Comparison of ENCODE assay signal across 8 mouse cellular contexts in the genomic region with DNA sequence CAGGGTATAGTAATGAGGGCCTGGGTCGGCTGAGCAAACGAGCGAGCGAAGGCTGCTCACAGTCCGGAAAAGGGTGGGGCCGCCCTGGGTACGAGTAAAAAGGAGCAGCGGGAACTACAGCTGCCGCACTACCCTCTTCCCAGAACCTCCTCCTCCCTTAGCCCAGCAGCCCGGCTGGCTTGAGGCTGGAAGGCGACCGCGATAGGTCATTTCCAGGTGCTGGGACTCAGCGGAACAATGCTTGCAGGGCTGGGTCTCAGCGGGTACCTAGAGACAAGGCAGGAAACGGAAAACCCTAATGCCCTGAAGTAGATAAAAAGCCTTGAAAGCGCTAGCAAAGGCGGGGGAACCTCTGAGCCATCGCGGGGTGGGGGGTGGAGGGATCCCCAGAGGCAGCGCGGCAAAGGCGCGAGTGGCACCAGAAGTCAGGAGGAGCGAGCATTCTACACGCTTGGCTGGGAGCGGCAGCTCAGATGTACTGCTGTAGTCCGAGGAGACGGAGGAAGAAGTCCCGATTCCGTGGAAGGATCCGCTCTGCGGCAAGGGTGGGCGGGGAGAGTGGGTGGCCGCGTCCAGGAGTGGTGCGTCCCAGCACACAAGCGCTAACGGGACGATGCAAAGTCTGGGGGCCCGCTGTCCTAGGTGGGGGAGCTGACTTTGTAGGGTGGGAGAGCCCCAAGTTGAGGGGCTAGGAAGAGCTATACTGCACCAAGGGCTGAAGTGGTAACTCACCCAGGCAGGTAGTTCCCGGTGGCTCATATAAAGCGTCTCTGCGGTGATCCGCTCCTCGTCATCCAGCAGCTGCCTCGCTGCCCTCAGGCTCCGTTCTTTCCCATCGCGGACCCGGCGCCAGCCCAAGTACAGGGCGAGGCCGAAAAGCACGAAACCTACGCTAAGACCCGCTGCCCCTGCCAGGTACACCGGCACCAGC. TPM values are rescaled to one million over a fixed set of nuclear protein-coding genes. Genes with fewer than 3 reads are reported as not detected.
DNase-seq lines count a peak whose midpoint lies in the region; ATAC-seq and TF ChIP-seq lines count a peak whose summit lies in the region.

No protein-coding gene starts in this region.

- H3K27ac ChIP-seq in forebrain, embryonic 13.5 days: no peak overlapping the region
- peak overlapping the region; percentile 35 for H3K27ac ChIP-seq in hindbrain, embryonic 12.5 days
- peak overlapping the region; percentile 82 for H3K27ac ChIP-seq in limb, embryonic 13.5 days
- peak overlapping the region; percentile 44 for H3K27ac ChIP-seq in midbrain, embryonic 13.5 days
- H3K27ac ChIP-seq in spleen, adult 2 months (ENCODE audit: insufficient read depth, low read length): peak overlapping the region; percentile 97

- peak overlapping the region; percentile 64 for H3K4me3 ChIP-seq in forebrain, embryonic 13.5 days
- peak overlapping the region; percentile 59 for H3K4me3 ChIP-seq in hindbrain, embryonic 12.5 days
- peak overlapping the region; percentile 82 for H3K4me3 ChIP-seq in limb, embryonic 13.5 days
- H3K4me3 ChIP-seq in midbrain, embryonic 13.5 days (replicated peaks): peak overlapping the region; percentile 69
- H3K4me3 ChIP-seq in spleen, adult 2 months (ENCODE audit: extremely low read depth, insufficient read depth, insufficient read length): peak overlapping the region; percentile 77

- H3K36me3 ChIP-seq in forebrain, embryonic 13.5 days (ENCODE audit: poor library complexity, severe bottlenecking): no peaks in the 10 kb centered on the region
- 0 out of 2 replicates have a peak, but pooled peaks cover 12% of the 10 kb centered on the region for H3K36me3 ChIP-seq in hindbrain, embryonic 12.5 days
- H3K36me3 ChIP-seq in limb, embryonic 13.5 days: peaks cover 22% of the 10 kb centered on the region
- peaks cover 9% of the 10 kb centered on the region for H3K36me3 ChIP-seq in midbrain, embryonic 13.5 days
- H3K36me3 ChIP-seq in spleen, adult 2 months (ENCODE audit: control insufficient read depth, insufficient read depth, low read length): peaks cover 23% of the 10 kb centered on the region

- WGBS in forebrain, embryonic 13.5 days: under 1% methylated on average over 58 of the region's 58 CpGs
- WGBS in hindbrain, embryonic 12.5 days: under 1% methylated on average over 58 of the region's 58 CpGs
- WGBS in limb, embryonic 13.5 days: under 1% methylated on average over 58 of the region's 58 CpGs
- under 1% methylated on average over 58 of the region's 58 CpGs for WGBS in midbrain, embryonic 13.5 days
- under 1% methylated on average over 58 of the region's 58 CpGs for WGBS in spleen, adult 2 months

- peak; percentile 53 for TF ChIP-seq POLR2A in spleen, adult 2 months (IDR thresholded peaks at IDR 0.05; ENCODE audit: low read depth, low read length)

- H3K9ac ChIP-seq in forebrain, embryonic 13.5 days: peak overlapping the region; percentile 69
- H3K9ac ChIP-seq in hindbrain, embryonic 12.5 days: peak overlapping the region; percentile 66
- H3K9ac ChIP-seq in limb, embryonic 13.5 days: peak overlapping the region; percentile 81
- H3K9ac ChIP-seq in midbrain, embryonic 13.5 days (replicated peaks): peak overlapping the region; percentile 74

- H3K4me2 ChIP-seq in forebrain, embryonic 13.5 days: peak overlapping the region; percentile 98
- H3K4me2 ChIP-seq in hindbrain, embryonic 12.5 days (replicated peaks): peak overlapping the region; percentile 83
- H3K4me2 ChIP-seq in limb, embryonic 13.5 days (replicated peaks): peak overlapping the region; percentile 99
- peak overlapping the region; percentile 100 for H3K4me2 ChIP-seq in midbrain, embryonic 13.5 days (replicated peaks)

- H3K27me3 ChIP-seq in forebrain, embryonic 13.5 days: peaks cover 53% of the 10 kb centered on the region
- peaks cover 35% of the 10 kb centered on the region for H3K27me3 ChIP-seq in hindbrain, embryonic 12.5 days
- H3K27me3 ChIP-seq in limb, embryonic 13.5 days: peaks cover 32% of the 10 kb centered on the region
- H3K27me3 ChIP-seq in midbrain, embryonic 13.5 days: peaks cover 36% of the 10 kb centered on the region
- no peaks in the 10 kb centered on the region for H3K27me3 ChIP-seq in spleen, adult 2 months (ENCODE audit: control insufficient read depth, insufficient read depth, low read length)

- TF ChIP-seq CTCF in spleen, adult 2 months (IDR thresholded peaks at IDR 0.05; ENCODE audit: extremely low read depth, insufficient read depth, insufficient read length, insufficient replicate concordance): no peak

- no peak for DNase-seq in frontal cortex, postnatal 25 days (ENCODE audit: low spot score in 2 of 2)
- peak; percentile 65 to 74 for DNase-seq in spleen, adult 2 months (ENCODE audit: low read depth in 1 of 2, low spot score in 2 of 2)

- H3K9me3 ChIP-seq in forebrain, embryonic 13.5 days (replicated peaks): no peaks in the 10 kb centered on the region
- H3K9me3 ChIP-seq in hindbrain, embryonic 12.5 days (replicated peaks): no peaks in the 10 kb centered on the region
- H3K9me3 ChIP-seq in limb, embryonic 13.5 days: no peaks in the 10 kb centered on the region
- H3K9me3 ChIP-seq in midbrain, embryonic 13.5 days: no peaks in the 10 kb centered on the region

- ATAC-seq in frontal cortex, adult (ENCODE audit: low TSS enrichment): peak; percentile 41; the same call in 1 of the 2 replicates
- 0 out of 2 replicates have a peak, but pooled peaks have one; percentile 20 for ATAC-seq in cerebellum, adult (ENCODE audit: insufficient number of reproducible peaks, low FRiP score, low TSS enrichment)
- peak; percentile 52 for ATAC-seq in forebrain, embryonic 13.5 days
- ATAC-seq in hindbrain, embryonic 12.5 days (ENCODE audit: low FRiP score): peak; percentile 45
- ATAC-seq in limb, embryonic 13.5 days (ENCODE audit: low FRiP score, low read depth): peak; percentile 7; the same call in 1 of the 2 replicates
- peak; percentile 72 for ATAC-seq in midbrain, embryonic 13.5 days

- H3K4me1 ChIP-seq in forebrain, embryonic 13.5 days: peaks cover 24% of the 10 kb centered on the region
- H3K4me1 ChIP-seq in hindbrain, embryonic 12.5 days: peaks cover 17% of the 10 kb centered on the region
- peaks cover 17% of the 10 kb centered on the region for H3K4me1 ChIP-seq in limb, embryonic 13.5 days
- peaks cover 27% of the 10 kb centered on the region for H3K4me1 ChIP-seq in midbrain, embryonic 13.5 days (replicated peaks)
- H3K4me1 ChIP-seq in spleen, adult 2 months (ENCODE audit: control insufficient read depth, insufficient read depth, insufficient read length): no peaks in the 10 kb centered on the region

RNA-seq across cellular contexts. Expression of gene Esyt1, which starts 0.7 kb away (rescaled TPM):
- polyA plus RNA-seq in forebrain, embryonic 13.5 days (2015; fragmentation: Nextera tagmentation; extraction: Ambion mirVana): 7.0 and 7.7 TPM in 2 replicates
- 28.9 and 30.9 TPM in 2 replicates for polyA plus RNA-seq in hindbrain, embryonic 12.5 days (2016; fragmentation: Nextera tagmentation; extraction: Ambion mirVana)
- polyA plus RNA-seq in limb, embryonic 13.5 days (2015; fragmentation: Nextera tagmentation; extraction: Ambion mirVana): 24.0 and 28.0 TPM in 2 replicates
- polyA plus RNA-seq in midbrain, embryonic 13.5 days (2015; fragmentation: Nextera tagmentation; extraction: Ambion mirVana): 11.6 and 13.7 TPM in 2 replicates
- polyA plus RNA-seq in spleen, adult 2 months (2012; rRNA removed): 121 and 148 TPM in 2 replicates

RNA-seq across cellular contexts. Expression of gene Zc3h10, which starts 22.6 kb away (rescaled TPM):
- polyA plus RNA-seq in forebrain, embryonic 13.5 days (2015; fragmentation: Nextera tagmentation; extraction: Ambion mirVana): 18.3 and 19.4 TPM in 2 replicates
- polyA plus RNA-seq in hindbrain, embryonic 12.5 days (2016; fragmentation: Nextera tagmentation; extraction: Ambion mirVana): 20.8 TPM in 2 replicates
- polyA plus RNA-seq in limb, embryonic 13.5 days (2015; fragmentation: Nextera tagmentation; extraction: Ambion mirVana): 16.4 and 17.3 TPM in 2 replicates
- 23.3 and 24.2 TPM in 2 replicates for polyA plus RNA-seq in midbrain, embryonic 13.5 days (2015; fragmentation: Nextera tagmentation; extraction: Ambion mirVana)
- 17.4 and 19.9 TPM in 2 replicates for polyA plus RNA-seq in spleen, adult 2 months (2012; rRNA removed)

RNA-seq across cellular contexts. Expression of gene Rpl41, which starts 24.1 kb away (rescaled TPM):
- 2,951 and 3,131 TPM in 2 replicates for polyA plus RNA-seq in forebrain, embryonic 13.5 days (2015; fragmentation: Nextera tagmentation; extraction: Ambion mirVana)
- 2,172 and 2,716 TPM in 2 replicates for polyA plus RNA-seq in hindbrain, embryonic 12.5 days (2016; fragmentation: Nextera tagmentation; extraction: Ambion mirVana)
- 3,677 and 3,933 TPM in 2 replicates for polyA plus RNA-seq in limb, embryonic 13.5 days (2015; fragmentation: Nextera tagmentation; extraction: Ambion mirVana)
- 2,545 and 2,595 TPM in 2 replicates for polyA plus RNA-seq in midbrain, embryonic 13.5 days (2015; fragmentation: Nextera tagmentation; extraction: Ambion mirVana)
- polyA plus RNA-seq in spleen, adult 2 months (2012; rRNA removed): 2,135 and 2,270 TPM in 2 replicates

RNA-seq across cellular contexts. Expression of gene Myl6b, which starts 26.5 kb away (rescaled TPM):
- polyA plus RNA-seq in forebrain, embryonic 13.5 days (2015; fragmentation: Nextera tagmentation; extraction: Ambion mirVana): 4.1 TPM in 2 replicates
- 2.9 and 3.3 TPM in 2 replicates for polyA plus RNA-seq in hindbrain, embryonic 12.5 days (2016; fragmentation: Nextera tagmentation; extraction: Ambion mirVana)
- polyA plus RNA-seq in limb, embryonic 13.5 days (2015; fragmentation: Nextera tagmentation; extraction: Ambion mirVana): 4.7 and 5.0 TPM in 2 replicates
- polyA plus RNA-seq in midbrain, embryonic 13.5 days (2015; fragmentation: Nextera tagmentation; extraction: Ambion mirVana): 3.4 and 4.3 TPM in 2 replicates
- polyA plus RNA-seq in spleen, adult 2 months (2012; rRNA removed): 0.67 and 1.1 TPM in 2 replicates

RNA-seq across cellular contexts. Expression of gene Myl6, which starts 31.1 kb away (rescaled TPM):
- 740 and 741 TPM in 2 replicates for polyA plus RNA-seq in forebrain, embryonic 13.5 days (2015; fragmentation: Nextera tagmentation; extraction: Ambion mirVana)
- 836 and 860 TPM in 2 replicates for polyA plus RNA-seq in hindbrain, embryonic 12.5 days (2016; fragmentation: Nextera tagmentation; extraction: Ambion mirVana)
- 1,077 and 1,101 TPM in 2 replicates for polyA plus RNA-seq in limb, embryonic 13.5 days (2015; fragmentation: Nextera tagmentation; extraction: Ambion mirVana)
- 836 and 885 TPM in 2 replicates for polyA plus RNA-seq in midbrain, embryonic 13.5 days (2015; fragmentation: Nextera tagmentation; extraction: Ambion mirVana)
- 376 and 451 TPM in 2 replicates for polyA plus RNA-seq in spleen, adult 2 months (2012; rRNA removed)

Comparison
In these comparisons a context has a peak if more than half of its experiments do, and no peak if none do; other contexts are left out.
1. ATAC-seq: peak in every context shown above with its lines; median percentile 72 in midbrain, embryonic 13.5 days; 52 in forebrain, embryonic 13.5 days; 45 in hindbrain, embryonic 12.5 days; 41 in frontal cortex, adult; 20 in cerebellum, adult; 7 in limb, embryonic 13.5 days.
2. DNase-seq: peak in spleen, adult 2 months (2 of 2); none in frontal cortex, postnatal 25 days (0 of 2).
3. Peak in every context shown above with its lines, with median percentiles within 50 percentile points of each other: H3K4me2 ChIP-seq, H3K4me3 ChIP-seq and H3K9ac ChIP-seq.